Mouse (Mus musculus) adrenal gland, postnatal 10 days (tissue): ENCODE data around the gene Efhd1. TPM values are rescaled to one million over a fixed set of nuclear protein-coding genes. Genes with fewer than 3 reads are reported as not detected.

ENCODE experiments used
- DNase-seq: peaks from one replicate; pipeline ENCODE4 v3.0.0; 2021; ENCODE audit warnings: mixed read lengths
- total RNA-seq, 2 experiments: library from RNA; stranded (reverse); gene quantifications; 2 replicates each; pipeline ENCODE4 v1.2.3; 2021

The Efhd1 gene
- total RNA-seq, 2 experiments from 2014 or later: 121 to 185 TPM

- DNase-seq: no peak
Observed at GRCm38 (mm10) chr1:87308952-87309351, 44.8 kb downstream of the Efhd1 start.

DNA sequence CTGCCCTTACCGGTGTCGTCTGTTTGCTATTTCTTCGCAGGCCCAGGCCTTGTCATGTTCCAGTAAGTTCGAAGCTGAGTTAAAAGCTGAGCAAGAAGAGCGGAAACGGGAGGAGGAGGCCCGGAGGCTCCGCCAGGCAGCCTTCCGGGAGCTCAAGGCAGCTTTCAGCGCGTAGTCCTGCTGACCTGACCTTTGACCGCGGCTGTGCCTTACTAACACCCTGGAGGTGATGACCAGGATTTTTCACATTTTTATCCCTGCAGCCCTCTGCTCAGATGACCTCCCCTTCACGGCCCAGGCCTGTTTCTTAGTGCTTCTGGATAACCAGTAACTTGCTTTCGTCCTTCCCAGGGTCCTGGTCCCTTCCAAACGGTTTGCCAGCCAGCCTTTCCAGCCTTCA lies 45.5 kb downstream of the Efhd1 start:
- no peak for DNase-seq

GRCm38 (mm10) chr1:87312681-87313080 lies 48.5 kb downstream of the Efhd1 start:
- no peak for DNase-seq

- no peak for DNase-seq
Observed at GRCm38 (mm10) chr1:87313116-87313515, 49.0 kb downstream of the Efhd1 start.

DNA sequence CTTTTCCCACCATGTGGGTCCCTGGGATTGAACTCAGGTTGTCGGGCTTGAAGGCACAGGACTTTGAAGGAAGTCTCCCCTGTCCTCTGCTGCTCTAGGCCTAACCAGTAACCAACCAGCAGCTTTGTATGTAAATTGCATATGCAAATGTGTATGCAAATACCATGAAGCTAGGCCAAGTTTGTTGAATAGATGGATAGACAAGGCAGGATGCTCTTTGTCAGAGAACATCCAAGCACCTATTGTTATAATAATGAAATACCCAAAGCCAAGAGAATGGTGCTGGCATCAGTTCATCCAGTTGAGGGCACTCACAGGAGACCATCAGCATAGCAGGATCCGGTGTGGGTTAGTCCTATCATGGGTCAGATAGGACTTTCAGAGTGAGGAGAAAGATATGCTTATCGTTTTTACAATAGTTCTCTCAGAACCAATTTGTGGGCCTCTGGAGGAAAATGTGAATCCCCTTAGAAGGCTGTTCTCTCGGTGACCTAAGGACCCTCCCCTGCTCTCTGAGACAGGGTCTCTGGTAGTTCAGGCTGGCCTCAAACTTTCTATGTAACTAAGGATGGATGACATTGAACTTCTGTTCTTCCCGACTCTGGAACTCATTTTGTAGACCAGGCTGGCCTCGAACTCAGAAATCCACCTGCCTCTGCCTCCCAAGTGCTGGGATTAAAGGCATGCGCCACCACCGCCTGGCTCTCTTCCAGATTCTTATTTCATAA lies 49.8 kb downstream of the Efhd1 start:
- DNase-seq: no peak

DNA sequence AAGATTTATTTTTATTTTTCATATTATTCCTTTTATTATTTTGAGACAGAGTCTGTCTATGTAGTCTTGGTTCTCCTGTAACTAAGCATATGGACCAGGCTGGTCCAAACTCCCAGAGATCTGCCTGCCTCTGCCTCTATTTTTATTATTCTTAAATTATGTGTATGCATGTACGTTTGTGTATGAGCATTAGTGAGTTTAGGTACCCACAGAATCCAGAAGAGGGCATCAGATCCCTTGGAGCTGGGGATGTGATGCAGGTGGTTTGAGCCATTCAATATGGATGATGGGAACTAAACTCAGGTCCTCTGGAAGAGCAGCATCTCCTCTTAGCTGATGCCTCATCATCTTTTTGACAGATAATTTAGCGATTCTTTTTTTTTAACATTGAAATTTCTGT lies 51.3 kb downstream of the Efhd1 start:
- no peak for DNase-seq

DNA sequence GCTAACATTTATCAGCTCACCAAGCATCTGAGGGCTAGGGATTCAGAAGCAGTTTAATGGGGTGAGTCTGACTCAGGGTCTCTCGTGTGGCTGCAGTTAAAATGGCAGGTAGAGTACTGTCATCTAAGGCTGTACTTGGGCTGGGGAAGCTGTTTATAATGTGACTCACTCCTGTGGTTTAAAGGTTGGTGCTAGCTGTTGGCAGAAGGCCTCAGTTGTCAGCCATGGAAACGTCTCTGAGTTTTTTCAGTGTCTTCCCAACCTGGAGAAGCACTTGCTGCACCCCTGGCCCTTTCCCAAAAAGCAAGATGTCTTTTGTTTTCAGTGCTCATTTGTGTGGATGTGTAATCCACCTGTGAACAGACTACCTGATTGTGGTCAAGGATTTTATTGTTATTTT lies 51.7 kb downstream of the Efhd1 start:
- DNase-seq: no peak

- DNase-seq: peak; percentile 85
Observed at GRCm38 (mm10) chr1:87316672-87317071, 52.5 kb downstream of the Efhd1 start.

GRCm38 (mm10) chr1:87321071-87321470 lies 56.9 kb downstream of the Efhd1 start:
- DNase-seq: no peak

- DNase-seq: no peak
Observed at GRCm38 (mm10) chr1:87322778-87323177, 58.6 kb downstream of the Efhd1 start.

DNA sequence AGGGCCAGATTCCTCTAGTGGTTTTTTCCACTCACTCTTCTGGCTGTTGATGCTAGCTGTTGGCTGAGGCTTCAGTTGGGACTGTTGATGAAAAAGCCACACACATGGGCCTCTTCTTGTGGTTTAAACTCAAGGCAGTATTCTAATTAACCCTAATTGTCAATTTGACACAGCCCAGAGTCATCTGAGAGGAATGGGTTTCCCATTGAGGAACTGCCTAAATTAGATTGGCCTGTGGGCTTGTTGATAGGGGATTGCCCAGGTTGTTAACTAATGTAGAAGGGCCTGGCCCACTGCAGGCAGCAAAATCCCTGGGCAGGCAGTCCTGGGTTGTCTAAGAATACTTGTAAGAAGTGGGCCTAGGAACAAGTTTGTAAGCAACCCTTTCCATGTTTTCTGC lies 60.5 kb downstream of the Efhd1 start:
- no peak for DNase-seq

- peak; percentile 99 for DNase-seq
Observed at GRCm38 (mm10) chr1:87326742-87327163, 62.6 kb downstream of the Efhd1 start, which contains the start of gene Gigyf2. TSS of gene Gigyf2 (plus strand) at chr1:87326998.

DNA sequence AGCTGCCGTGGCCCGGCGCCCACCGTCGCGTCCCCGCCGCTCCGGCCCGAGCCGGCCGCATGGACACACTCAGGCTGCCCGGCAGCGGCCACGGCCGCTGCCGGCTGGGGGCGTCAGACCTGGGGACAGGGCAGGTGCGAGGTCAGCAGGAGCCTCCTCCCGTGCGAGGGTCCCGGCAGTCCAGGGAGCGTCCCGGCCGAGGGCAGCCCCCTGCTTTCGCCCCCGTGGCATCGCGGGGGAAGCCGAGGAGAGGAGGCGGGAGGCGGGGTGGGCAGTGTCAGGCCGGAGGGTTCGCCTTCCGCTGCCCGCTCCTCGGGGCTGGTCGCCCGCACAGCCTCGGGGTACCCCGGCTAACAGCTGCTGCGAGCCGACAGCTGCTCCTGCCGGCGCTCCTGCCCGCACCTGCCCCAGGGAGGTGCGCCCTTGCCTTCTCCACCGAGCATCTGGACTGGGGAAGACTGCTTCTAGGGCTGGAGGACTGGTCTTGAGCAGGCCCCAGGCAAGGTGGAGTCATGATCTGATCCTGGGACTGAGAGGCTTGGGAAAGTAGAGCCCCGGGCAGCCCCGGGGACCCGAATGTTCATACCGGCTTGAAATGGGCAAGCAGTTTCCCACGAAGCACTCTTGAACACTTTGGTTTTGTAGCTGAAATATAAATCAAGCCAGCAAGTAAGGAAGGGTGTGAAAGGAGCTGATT lies 63.1 kb downstream of the Efhd1 start:
- DNase-seq: peak; percentile 69

- no peak for DNase-seq
Observed at GRCm38 (mm10) chr1:87331774-87332173, 67.6 kb downstream of the Efhd1 start.

- peak; percentile 16 for DNase-seq
Observed at GRCm38 (mm10) chr1:87350576-87350975, 86.4 kb downstream of the Efhd1 start.

GRCm38 (mm10) chr1:87360276-87360675 lies 96.1 kb downstream of the Efhd1 start:
- DNase-seq: no peak

Other genes starting within 250 kb of the Efhd1 start
- not detected for gene Alppl2, start 174.4 kb upstream of the Efhd1 start, total RNA-seq
- gene Alpi, start 162.8 kb upstream of the Efhd1 start, total RNA-seq: not detected
- gene Akp3, start 139.4 kb upstream of the Efhd1 start, total RNA-seq: not detected
- gene Ecel1, start 107.8 kb upstream of the Efhd1 start, total RNA-seq: 10 to 100 TPM in 1 of 2 experiments, 1 to 10 TPM in 1; 2.4 to 10.1 TPM
- not detected for gene Prss56, start 81.0 kb upstream of the Efhd1 start, total RNA-seq
- under 1 TPM; 0.27 to 0.97 TPM for gene Chrnd, start 73.8 kb upstream of the Efhd1 start, total RNA-seq
- under 1 TPM in 1 of 2 experiments, not detected in 1; 0.30 TPM for gene Chrng, start 59.7 kb upstream of the Efhd1 start, total RNA-seq
- 10 to 100 TPM; 90.6 to 91.7 TPM for gene Eif4e2, start 50.4 kb upstream of the Efhd1 start, total RNA-seq
- 10 to 100 TPM; 57.5 to 70.6 TPM for gene Gigyf2, start 62.6 kb downstream of the Efhd1 start, total RNA-seq
- not detected for gene Kcnj13, start 130.4 kb downstream of the Efhd1 start, total RNA-seq
- gene Snorc, start 205.9 kb downstream of the Efhd1 start, total RNA-seq: under 1 TPM in 1 of 2 experiments, not detected in 1; 0.81 TPM
- under 1 TPM; 0.72 to 0.79 TPM for gene Neu2, start 245.5 kb downstream of the Efhd1 start, total RNA-seq